Mouse (Mus musculus): Measurements from ENCODE around the gene Clec10a.

Gene Clec10a

DNA sequence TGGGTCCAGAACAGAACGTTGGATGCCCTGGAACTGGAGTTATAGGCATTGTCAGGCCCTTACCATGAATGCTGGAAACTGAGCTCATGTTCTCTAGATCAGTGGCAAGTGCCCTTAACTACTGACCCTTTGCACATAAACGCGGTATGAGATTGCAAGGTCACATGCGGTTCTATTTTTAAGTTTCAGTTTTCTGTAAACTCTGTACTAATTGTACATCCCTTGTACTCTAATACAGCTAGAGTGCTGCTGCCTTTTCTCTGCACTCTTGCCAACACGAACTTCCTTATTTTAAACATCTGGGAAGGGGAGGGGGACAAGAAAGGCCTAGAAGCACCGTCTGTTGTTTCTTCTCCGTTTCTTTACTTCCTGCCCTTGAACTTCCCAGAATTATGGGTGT is 29.1 kb downstream of the Clec10a start:
- no peak for DNase-seq

- no peak for DNase-seq
Observed at GRCm38 (mm10) chr11:70189319-70190134, 33.5 kb downstream of the Clec10a start.

DNA sequence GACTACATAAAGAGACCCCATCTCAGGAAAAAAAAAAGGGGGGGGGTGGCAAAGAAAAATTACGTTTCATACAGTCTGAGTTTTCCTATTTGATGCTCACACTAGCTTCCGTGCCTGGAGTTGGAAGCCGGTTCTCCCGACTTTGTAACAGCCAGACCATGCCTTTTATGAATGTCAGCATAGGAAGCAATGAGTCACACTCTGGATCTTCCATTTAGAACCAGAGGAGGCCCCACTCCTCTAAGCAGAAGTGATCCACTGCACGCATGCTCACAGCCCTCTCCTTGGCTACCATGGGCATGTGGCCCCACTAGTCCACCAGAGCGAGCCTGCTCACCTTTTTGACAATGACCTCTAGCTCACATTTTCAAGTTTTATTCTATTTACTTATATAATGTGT is 35.2 kb downstream of the Clec10a start:
- no peak for DNase-seq

GRCm38 (mm10) chr11:70192157-70192556 is 36.2 kb downstream of the Clec10a start:
- no peak for DNase-seq

GRCm38 (mm10) chr11:70193354-70194285 is 37.6 kb downstream of the Clec10a start:
- peak; percentile 23 for DNase-seq

GRCm38 (mm10) chr11:70198332-70198731 is 42.3 kb downstream of the Clec10a start:
- no peak for DNase-seq

- no peak for DNase-seq
Observed at GRCm38 (mm10) chr11:70199107-70199506, 43.1 kb downstream of the Clec10a start.

DNA sequence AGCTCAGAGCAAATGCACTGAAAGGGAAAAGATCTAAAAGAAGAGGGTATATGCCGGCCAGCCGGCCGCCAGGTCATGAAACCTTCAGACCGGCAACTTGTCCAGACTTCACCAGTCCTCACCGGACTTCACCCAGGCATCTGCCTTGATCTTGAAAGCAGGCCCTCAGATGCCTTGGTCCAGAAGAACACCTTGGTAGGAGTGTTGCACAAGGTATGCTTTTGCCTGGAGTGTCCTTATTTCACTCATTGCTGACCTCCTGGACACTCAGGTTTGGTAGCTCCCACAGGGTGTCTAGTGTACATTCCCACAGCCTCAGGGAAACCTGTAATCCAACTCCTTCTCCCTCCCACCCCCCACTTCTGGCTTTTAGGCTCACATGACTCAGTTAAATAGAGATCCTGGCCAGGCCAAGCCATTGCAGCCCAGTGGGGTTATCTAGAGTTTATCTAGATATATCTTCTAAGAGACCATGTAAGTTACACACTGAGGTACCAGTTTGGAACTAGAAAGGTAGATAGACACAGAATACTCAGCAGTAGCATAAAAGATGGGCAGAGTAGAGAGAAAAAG is 44.1 kb downstream of the Clec10a start:
- peak; percentile 30 for DNase-seq

- peak; percentile 90 for DNase-seq
Observed at GRCm38 (mm10) chr11:70201691-70202090, 45.7 kb downstream of the Clec10a start.

- no peak for DNase-seq
Observed at GRCm38 (mm10) chr11:70206801-70207200, 50.8 kb downstream of the Clec10a start.

GRCm38 (mm10) chr11:70207283-70207682 is 51.3 kb downstream of the Clec10a start:
- DNase-seq = no peak

DNA sequence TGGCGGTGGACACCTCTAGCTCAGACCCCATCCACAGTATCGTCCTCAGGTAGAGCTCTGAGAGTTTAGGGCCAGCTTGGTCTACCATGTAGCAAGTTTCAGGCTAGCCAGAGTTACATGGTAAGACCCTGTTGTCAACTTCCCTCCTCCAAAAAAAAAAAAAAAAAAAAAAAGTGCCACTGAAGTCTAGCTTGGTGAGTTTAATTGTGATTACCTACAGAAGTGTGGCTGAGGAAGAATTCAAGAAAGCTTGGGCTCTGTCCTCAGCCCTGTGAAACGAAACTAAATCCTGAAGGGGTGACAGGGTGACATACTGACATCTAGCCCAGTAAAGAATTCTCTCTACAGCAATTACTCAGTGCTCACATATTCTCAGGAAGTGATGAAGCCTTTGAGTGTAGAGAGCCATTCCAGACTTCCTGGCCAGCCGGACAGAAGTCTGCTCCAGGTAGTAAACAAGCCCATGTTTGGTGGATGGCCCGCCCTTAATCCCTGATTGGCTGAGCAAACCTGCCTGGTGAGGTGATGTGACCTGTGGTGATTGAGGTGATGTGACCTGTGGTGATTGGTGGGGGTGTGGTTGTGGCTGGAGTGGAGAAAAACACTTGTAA is 52.9 kb downstream of the Clec10a start:
- DNase-seq = no peak

- no peak for DNase-seq
Observed at GRCm38 (mm10) chr11:70210681-70211080, 54.7 kb downstream of the Clec10a start.

DNA sequence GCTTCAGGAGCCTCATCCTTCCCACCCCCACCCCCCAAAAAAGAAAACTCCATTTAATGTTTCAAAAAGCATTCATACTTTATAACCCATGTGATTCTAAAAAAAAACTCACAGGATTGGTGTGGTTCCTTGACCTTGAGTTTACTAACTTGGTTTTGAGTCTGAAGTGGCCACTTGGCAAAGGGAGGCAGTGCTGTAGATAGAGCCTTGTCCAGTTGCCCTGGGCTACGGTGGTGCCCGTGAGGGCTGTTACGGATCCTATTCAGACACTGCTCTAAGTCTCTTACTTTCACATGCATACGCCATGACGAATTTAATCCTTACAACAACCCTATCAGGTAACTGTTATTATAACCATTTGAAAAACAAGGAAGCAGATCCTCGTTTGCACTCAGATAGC is 56.0 kb downstream of the Clec10a start:
- no peak for DNase-seq

GRCm38 (mm10) chr11:70212423-70212822 is 56.4 kb downstream of the Clec10a start, which contains the start of gene Slc16a11:
Gene Slc16a11 (plus strand): TSS chr11:70212752.
- DNase-seq = peak; percentile 48

GRCm38 (mm10) chr11:70212896-70213295 is 56.9 kb downstream of the Clec10a start:
- peak; percentile 82 for DNase-seq

DNA sequence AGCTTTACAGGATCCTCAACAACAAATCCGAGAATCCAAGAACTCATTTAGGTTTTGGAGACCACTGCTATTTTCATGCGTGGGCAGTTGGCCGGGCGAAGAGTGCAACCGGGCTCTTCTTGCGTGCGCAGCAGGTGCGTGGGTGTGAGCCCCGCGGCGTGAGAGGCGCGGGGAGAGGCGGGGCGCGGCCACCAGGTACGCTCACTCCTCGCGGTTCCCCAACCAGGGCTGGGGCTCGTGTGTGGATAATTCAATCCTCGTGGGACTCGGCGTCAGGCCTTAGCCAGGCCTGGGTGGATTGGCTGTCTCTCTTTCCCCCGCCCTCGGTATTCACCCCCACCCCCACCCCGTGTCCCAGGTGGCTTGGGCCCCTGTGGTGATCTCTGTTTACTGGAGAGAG is 57.7 kb downstream of the Clec10a start:
- DNase-seq = peak; percentile 53

DNA sequence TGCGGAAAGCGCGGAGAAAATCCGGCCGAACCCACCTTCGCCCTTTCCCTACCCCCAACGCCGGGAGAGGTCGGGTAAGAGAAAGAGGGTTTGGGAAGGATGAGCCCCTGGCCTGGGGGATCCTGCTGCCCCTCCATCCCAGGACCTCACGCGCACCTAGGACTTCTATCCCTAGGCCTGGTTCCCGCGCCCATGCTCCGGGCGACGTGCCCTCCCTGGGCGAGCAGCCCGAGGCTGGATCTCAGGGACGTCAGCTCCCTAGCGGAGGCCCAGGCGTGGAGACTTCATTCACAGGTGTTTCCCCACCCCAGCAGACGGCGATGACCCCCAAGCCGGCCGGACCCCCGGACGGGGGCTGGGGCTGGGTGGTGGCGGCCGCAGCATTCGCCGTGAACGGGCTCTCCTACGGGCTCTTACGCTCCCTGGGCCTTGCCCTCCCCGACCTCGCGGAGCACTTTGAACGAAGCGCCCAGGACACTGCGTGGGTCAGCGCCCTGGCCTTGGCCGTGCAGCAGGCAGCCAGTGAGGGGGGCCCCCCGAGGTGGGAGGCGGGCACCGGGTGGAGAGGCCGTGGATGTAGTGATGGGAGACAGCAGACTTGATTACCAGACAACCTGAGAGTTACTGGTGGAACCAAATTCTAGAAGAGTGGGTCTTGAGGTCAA is 58.3 kb downstream of the Clec10a start:
- DNase-seq = peak; percentile 83

- no peak for DNase-seq
Observed at GRCm38 (mm10) chr11:70214856-70215209, 58.8 kb downstream of the Clec10a start.

- DNase-seq = peak; percentile 73
Observed at GRCm38 (mm10) chr11:70215301-70215700, 59.3 kb downstream of the Clec10a start.

DNA sequence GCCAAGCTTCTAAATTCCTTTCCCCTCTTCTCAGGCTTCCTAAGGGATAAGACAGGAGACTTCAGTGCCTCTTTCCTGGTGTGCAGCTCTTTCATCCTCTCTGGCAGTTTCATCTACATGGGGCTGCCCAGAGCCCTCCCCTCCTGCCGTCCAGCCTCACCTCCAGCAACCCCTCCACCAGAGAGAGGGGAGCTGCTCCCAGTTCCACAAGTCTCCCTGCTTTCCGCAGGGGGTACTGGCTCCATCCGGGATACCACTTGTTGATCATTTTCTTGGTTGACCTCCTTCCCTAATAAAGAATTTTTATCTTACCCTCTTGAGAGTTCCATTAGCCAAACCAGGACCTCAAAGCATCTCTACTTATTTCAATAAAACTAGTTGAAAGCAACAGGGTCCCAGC is 60.1 kb downstream of the Clec10a start:
- no peak for DNase-seq

GRCm38 (mm10) chr11:70218039-70218438 is 62.0 kb downstream of the Clec10a start:
- DNase-seq = no peak
